Mouse (Mus musculus) G1E (cell line): ENCODE measurements at regions not wholly inside any gene's neighbourhood (a gene's known extent, or its start where the extent isn't known, plus 50 kb on each side); places are given as distances from the start of the nearest gene placed in this dataset.

Experiments
- ATAC-seq: 2 replicates; pipeline ENCODE4 v1.8.0; 2016; ENCODE audit warnings: mild to moderate bottlenecking; ENCODE audit not compliant: insufficient number of reproducible peaks, poor library complexity, low FRiP score, severe bottlenecking; ENCODE audit errors: extremely low read depth
- DNase-seq: peaks from one replicate; pipeline ENCODE4 v3.0.0; 2012; ENCODE audit warnings: low spot score
- H3K27me3 ChIP-seq: 2 replicates; pipeline ENCODE4 v1.6.1; 2012; ENCODE audit warnings: mild to moderate bottlenecking, low read length, inconsistent platforms; ENCODE audit not compliant: insufficient read depth
- H3K36me3 ChIP-seq: replicated peaks from 2 replicates; pipeline ENCODE3; 2012; ENCODE audit warnings: mild to moderate bottlenecking, inconsistent platforms
- H3K4me1 ChIP-seq: 2 replicates; pipeline ENCODE4 v1.6.1; 2012; ENCODE audit warnings: low read depth, low read length, inconsistent platforms, mixed read lengths; ENCODE audit not compliant: insufficient read depth
- H3K4me3 ChIP-seq: 2 replicates; pipeline ENCODE4 v1.5.1; 2012; ENCODE audit warnings: low read depth, mild to moderate bottlenecking, inconsistent platforms, low read length, moderate library complexity, mixed read lengths
- H3K9me3 ChIP-seq: replicated peaks from 2 replicates; pipeline ENCODE4 v1.6.1; 2012; ENCODE audit warnings: inconsistent platforms
- CTCF ChIP-seq: IDR thresholded peaks from 2 replicates; pipeline ENCODE4 v1.5.1; 2012; ENCODE audit warnings: low read depth, low read length, inconsistent platforms, mixed read lengths
- GATA1 ChIP-seq: IDR thresholded peaks from 2 replicates; pipeline ENCODE4 v1.6.1; 2012; ENCODE audit warnings: borderline replicate concordance, low read length, inconsistent platforms, mixed read lengths
- GATA2 ChIP-seq: IDR thresholded peaks from 2 replicates; pipeline ENCODE4 v1.6.1; 2012; ENCODE audit warnings: low read depth, low read length, inconsistent platforms, borderline replicate concordance
- POLR2AphosphoS5 ChIP-seq: IDR thresholded peaks from 2 replicates; pipeline ENCODE4 v1.6.1; 2012; ENCODE audit warnings: low read depth, low read length, inconsistent platforms; ENCODE audit not compliant: insufficient replicate concordance
- TAL1 ChIP-seq: conservative IDR thresholded peaks from 2 replicates; pipeline ENCODE4 v1.6.1; 2012; ENCODE audit warnings: low read depth, low read length, inconsistent platforms, mixed read lengths

DNA sequence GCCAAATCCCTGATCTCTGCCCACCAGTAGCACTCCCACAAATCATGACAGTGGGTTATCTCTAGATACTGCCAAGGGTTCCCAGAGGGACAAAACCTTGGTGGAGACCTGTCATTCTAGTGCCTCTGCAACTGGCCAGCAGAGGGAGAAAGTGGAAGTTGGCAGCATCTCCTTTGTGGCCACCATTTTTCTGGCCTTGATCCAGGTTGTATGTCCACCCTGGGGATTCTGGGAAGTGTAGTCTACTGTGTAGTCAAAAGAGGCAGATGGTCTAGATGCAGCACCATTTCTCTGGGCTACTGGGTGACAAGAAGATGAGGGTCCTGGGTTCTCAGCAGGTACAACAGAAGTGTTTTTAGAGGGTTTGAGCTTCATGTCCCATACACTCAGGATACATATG lies 152.1 kb downstream of the Cct6b start:
- no peaks in the 10 kb centered on the region for H3K27me3 ChIP-seq
- DNase-seq (no peak), ATAC-seq (no peak)
- peaks cover 34% of the 10 kb centered on the region for H3K9me3 ChIP-seq
- no peak for TF ChIP-seq POLR2AphosphoS5
- no peak for TF ChIP-seq GATA2
- TF ChIP-seq CTCF = no peak
- TF ChIP-seq TAL1 = no peak
- no peak for TF ChIP-seq GATA1
- H3K4me1 ChIP-seq = no peaks in the 10 kb centered on the region
- no peaks in the 10 kb centered on the region for H3K36me3 ChIP-seq
- H3K4me3 ChIP-seq = no peak overlapping the region

DNA sequence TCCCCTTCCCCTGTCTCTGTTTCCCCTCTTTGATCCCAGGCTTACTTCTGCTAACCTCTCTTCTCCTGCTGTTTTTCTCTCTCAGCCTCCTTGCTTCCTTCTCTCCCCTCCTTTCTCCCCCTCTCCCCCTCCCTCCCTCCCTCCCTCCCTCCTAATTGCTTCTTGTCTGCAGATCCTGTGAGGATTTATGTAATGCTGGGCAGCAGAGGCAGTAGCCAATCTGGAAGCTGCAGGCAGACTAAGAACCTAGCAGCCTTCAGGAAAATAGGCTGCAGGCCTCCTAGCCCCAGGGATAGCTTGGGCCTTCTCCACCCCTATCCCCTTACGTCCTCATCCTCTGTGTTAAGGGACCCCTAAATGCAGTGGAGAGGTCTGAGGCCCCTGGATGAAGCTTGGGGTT lies 155.2 kb downstream of the Cct6b start:
- TF ChIP-seq CTCF (no peak), GATA2 (no peak), TAL1 (no peak), GATA1 (no peak), POLR2AphosphoS5 (no peak)
- Histone ChIP-seq H3K9me3 (peaks cover 44% of the 10 kb centered on the region), H3K4me1 (no peaks in the 10 kb centered on the region), H3K4me3 (no peak overlapping the region), H3K36me3 (no peaks in the 10 kb centered on the region), H3K27me3 (no peaks in the 10 kb centered on the region)
- DNase-seq (no peak), ATAC-seq (no peak)

DNA sequence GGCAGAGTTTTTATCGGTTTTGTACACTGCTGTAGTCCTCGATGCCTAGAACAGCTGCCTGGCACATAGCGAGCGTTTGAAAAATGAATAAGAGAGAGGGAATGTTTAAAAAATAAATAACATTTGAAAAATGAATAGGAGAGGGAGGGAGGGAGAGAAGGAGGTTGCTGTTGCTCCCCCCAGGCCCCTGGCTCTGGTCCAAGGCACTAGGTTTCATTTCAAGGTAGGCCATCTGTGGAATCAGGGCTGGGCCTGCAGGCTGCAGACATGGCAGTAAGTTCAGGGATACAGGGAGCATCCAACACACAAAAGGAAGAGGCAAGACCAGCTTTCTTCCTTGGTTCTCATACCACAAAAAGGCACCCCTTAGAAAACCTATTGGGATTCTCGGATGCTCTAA lies 156.5 kb downstream of the Cct6b start:
- no peak for DNase-seq

DNA sequence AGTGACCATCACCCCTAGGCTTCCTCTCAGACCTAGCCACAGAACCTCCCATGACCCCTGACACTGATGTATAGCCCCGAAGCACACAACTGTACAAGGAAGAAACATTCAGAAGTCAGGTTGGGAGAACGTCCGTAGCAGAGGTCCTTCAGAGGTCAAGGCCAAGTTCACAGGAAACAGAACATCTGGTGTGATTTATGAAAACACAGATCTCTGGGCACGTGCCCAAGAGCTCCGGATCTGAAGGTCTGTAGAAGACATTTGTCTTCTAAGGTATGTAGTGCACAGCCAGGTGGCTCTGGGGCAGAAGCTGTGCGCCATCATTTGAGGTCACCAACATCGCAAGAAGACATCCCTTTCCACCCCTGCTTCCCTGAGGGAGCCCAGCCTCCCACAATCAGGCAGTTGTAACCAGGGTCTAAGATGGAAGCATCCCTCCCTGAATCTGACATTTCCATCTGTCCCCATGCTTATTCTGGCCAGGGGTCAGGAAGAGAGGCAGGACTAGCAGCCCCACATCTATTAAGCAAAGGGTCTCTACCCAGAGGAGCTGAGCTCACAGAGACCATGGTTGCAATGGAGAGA lies 159.8 kb downstream of the Cct6b start:
- no peaks in the 10 kb centered on the region for H3K27me3 ChIP-seq
- H3K36me3 ChIP-seq = no peaks in the 10 kb centered on the region

More for the DNA sequence above, 156.5 kb downstream of the Cct6b start:
- Histone ChIP-seq H3K4me3 (no peak overlapping the region), H3K4me1 (no peaks in the 10 kb centered on the region), H3K27me3 (no peaks in the 10 kb centered on the region), H3K36me3 (no peaks in the 10 kb centered on the region), H3K9me3 (peaks cover 44% of the 10 kb centered on the region)
- TF ChIP-seq TAL1 = no peak
- ATAC-seq = no peak

GRCm38 (mm10) chr11:82602818-82603217 lies 161.3 kb downstream of the Cct6b start:
- TF ChIP-seq GATA2 = no peak
- TF ChIP-seq GATA1 = no peak
- TF ChIP-seq TAL1 = no peak
- no peak for TF ChIP-seq POLR2AphosphoS5
- TF ChIP-seq CTCF = no peak
- Histone ChIP-seq H3K4me3 (no peak overlapping the region), H3K27me3 (no peaks in the 10 kb centered on the region), H3K4me1 (no peaks in the 10 kb centered on the region), H3K9me3 (peaks cover 76% of the 10 kb centered on the region), H3K36me3 (no peaks in the 10 kb centered on the region)
- DNase-seq (no peak), ATAC-seq (no peak)

More for the DNA sequence above, 159.8 kb downstream of the Cct6b start:
- Histone ChIP-seq H3K9me3 (peaks cover 65% of the 10 kb centered on the region), H3K4me1 (no peaks in the 10 kb centered on the region), H3K4me3 (no peak overlapping the region)
- DNase-seq (no peak), ATAC-seq (no peak)
- no peak for TF ChIP-seq GATA2
- no peak for TF ChIP-seq GATA1
- no peak for TF ChIP-seq CTCF
- TF ChIP-seq POLR2AphosphoS5 = no peak
- no peak for TF ChIP-seq TAL1

DNA sequence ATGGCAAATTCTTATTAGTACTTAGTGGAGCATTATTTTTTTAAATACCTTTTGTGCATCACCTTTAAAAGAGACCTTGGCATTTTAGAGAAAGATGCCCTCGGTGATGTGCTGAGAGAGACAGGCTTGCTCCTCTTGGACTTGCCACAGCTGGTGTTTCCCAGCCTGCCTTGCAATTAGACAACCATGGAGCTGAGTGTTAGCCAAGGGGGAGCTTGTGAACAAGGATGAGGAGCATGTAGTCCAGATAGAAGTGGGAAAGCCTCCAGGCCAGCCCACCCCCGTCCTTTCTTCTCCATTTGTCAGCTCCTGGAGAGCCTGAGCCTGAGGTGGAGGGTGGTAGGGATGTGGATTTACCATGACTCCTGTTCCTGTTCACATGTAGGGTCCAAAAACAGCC lies 161.9 kb downstream of the Cct6b start:
- Histone ChIP-seq H3K9me3 (peaks cover 78% of the 10 kb centered on the region), H3K4me3 (no peak overlapping the region), H3K36me3 (no peaks in the 10 kb centered on the region), H3K27me3 (no peaks in the 10 kb centered on the region), H3K4me1 (no peaks in the 10 kb centered on the region)
- DNase-seq (no peak), ATAC-seq (no peak)
- TF ChIP-seq POLR2AphosphoS5 (no peak), CTCF (no peak), GATA2 (no peak)

DNA sequence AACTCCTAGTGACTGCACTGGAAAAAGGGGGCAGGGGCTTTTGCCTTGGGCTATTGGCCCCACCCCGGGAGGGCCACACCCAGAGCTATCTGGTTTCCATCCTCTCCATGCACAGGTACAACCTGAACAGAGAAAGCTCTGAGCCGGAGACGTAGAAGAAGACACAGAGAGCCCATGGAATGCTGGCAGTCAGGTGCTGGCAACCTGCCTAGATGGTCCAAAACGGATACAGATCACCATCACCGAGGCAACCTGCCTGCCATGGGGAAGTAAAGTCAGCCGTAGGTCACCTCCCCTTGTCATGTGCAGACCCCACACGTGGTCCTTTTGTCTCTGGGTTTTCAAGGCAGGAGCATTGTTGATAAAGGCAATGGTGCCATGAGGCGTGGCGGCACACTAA lies 164.0 kb downstream of the Cct6b start:
- no peaks in the 10 kb centered on the region for H3K4me1 ChIP-seq
- no peaks in the 10 kb centered on the region for H3K27me3 ChIP-seq
- H3K36me3 ChIP-seq = no peaks in the 10 kb centered on the region
- peaks cover 71% of the 10 kb centered on the region for H3K9me3 ChIP-seq
- TF ChIP-seq GATA2 (no peak), GATA1 (no peak), CTCF (no peak), TAL1 (no peak), POLR2AphosphoS5 (no peak)
- DNase-seq = no peak
- no peak overlapping the region for H3K4me3 ChIP-seq
- ATAC-seq = no peak
